Mouse (Mus musculus) liver, embryonic 14 days (tissue): ENCODE measurements around the gene Olfr131. TPM values are rescaled to one million over a fixed set of nuclear protein-coding genes. Genes with fewer than 3 reads are reported as not detected.

Experiments used
- polyA plus RNA-seq: library from polyadenylated mRNA; depleted of rRNA; stranded (reverse); fragments of >200 nt; gene quantifications from 2 replicates; pipeline ENCODE4 v1.2.3, GENCODE M21; 2012; rRNA removed

The Olfr131 gene
- not detected in 2 replicates for polyA plus RNA-seq

GRCm38 (mm10) chr17:38088593-38088992 lies at the start of gene Olfr131:
Olfr131 (minus strand) TSS chr17:38088693.

DNA sequence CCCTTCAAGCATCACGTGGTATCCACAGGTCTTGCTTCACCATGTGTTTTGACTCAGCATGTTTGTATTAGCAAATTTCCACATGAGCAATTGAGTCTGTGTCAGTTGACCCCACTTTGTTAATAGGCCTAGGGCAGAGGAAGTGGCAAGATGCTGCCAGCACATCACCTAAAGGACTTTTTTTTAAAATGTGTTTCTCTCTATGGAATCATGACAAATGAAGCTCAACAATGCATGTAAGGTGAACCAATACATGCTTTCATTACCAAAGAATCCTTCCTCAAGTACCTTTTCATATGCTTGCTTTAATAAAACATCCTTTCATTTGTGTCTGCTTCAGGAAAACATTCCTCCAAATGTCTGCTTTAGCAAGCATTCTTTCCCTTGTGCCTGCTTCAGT lies 45.9 kb upstream of the Olfr131 start, which contains the start of gene Olfr132:
TSS of gene Olfr132 (minus strand) at position 101 of the 400 bp plus-strand sequence.

DNA sequence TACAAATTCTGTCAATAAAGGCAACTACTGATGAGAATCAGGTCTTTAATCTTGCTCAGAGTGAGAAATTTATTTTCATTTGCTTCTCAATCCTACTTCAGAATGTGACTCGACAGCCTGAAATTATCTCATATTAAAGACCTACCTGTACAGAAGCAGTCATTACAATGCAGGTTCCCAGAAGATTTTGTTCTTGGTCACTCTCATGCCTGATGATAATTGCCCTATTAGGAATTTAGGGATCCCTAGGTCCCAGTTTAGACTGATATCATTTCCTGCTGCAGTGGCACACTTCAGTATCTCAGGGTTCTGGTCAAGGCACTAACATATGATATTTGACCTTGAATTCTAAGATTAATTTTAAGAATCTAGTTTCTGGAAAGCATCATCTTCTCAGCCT lies 24.9 kb downstream of the Olfr131 start, which contains the start of gene Olfr130:
TSS of gene Olfr130 (plus strand) at position 301 of the 400 bp plus-strand sequence.

DNA sequence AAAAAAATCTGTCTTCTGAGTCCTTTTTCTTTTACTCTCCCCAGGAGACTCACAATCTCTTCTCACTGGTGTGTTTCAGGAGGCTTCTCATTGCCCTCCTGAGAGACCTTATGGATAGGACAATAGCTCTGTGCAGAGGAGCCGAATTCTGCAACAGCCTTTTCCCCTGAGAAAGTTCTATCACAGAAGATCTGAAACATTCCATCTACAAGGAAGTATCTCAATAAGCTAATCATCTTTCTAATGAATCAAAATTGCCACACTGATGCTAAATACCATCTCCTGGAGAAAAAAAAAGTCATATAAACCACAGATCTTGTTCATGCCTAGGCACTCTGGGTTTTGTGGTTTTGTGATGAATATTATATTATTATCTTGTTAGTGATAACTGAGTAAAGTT lies 28.5 kb downstream of the Olfr131 start, which contains the start of gene Olfr129:
TSS of gene Olfr129 (minus strand) at position 101 of the 400 bp plus-strand sequence.

Other genes starting within 250 kb of the Olfr131 start
- not detected in 2 replicates for gene Olfr126, start 241.2 kb downstream of the Olfr131 start, polyA plus RNA-seq
- not detected in 2 replicates for gene Olfr127, start 188.3 kb downstream of the Olfr131 start, polyA plus RNA-seq
- gene Olfr128, start 168.1 kb downstream of the Olfr131 start, polyA plus RNA-seq, result not detected in 2 replicates
- gene Olfr761, start 135.6 kb downstream of the Olfr131 start, polyA plus RNA-seq, result not detected in 2 replicates
- not detected in 2 replicates for gene Olfr129, start 28.6 kb downstream of the Olfr131 start, polyA plus RNA-seq
- gene Olfr130, start 24.8 kb downstream of the Olfr131 start, polyA plus RNA-seq, result not detected in 2 replicates
- not detected in 2 replicates for gene Olfr132, start 45.8 kb upstream of the Olfr131 start, polyA plus RNA-seq
- gene Olfr133, start 56.6 kb upstream of the Olfr131 start, polyA plus RNA-seq, result not detected in 2 replicates
- not detected in 2 replicates for gene Olfr134, start 82.7 kb upstream of the Olfr131 start, polyA plus RNA-seq
- gene Olfr135, start 115.6 kb upstream of the Olfr131 start, polyA plus RNA-seq, result not detected in 2 replicates
- gene Olfr138, start 172.3 kb upstream of the Olfr131 start, polyA plus RNA-seq, result not detected in 2 replicates
- gene Olfr137, start 218.9 kb upstream of the Olfr131 start, polyA plus RNA-seq, result not detected in 2 replicates
- gene Olfr136, start 241.1 kb upstream of the Olfr131 start, polyA plus RNA-seq, result not detected in 2 replicates